Mouse (Mus musculus) C2C12 (cell line): ENCODE data around the gene Ppcs. TPM values are rescaled to one million over a fixed set of nuclear protein-coding genes. Genes with fewer than 3 reads are reported as not detected.

ENCODE experiments used
- H3K27me3 ChIP-seq: one replicate; pipeline ENCODE4 v1.6.1; 2011; ENCODE audit not compliant: control insufficient read depth, insufficient read depth, insufficient read length
- H3K36me3 ChIP-seq: one replicate; pipeline ENCODE4 v1.6.1; 2011; ENCODE audit not compliant: control insufficient read depth, insufficient read depth
- H3K4me3 ChIP-seq: one replicate; pipeline ENCODE4 v1.5.1; 2011; ENCODE audit warnings: mild to moderate bottlenecking, control low read depth; ENCODE audit not compliant: poor library complexity, insufficient read depth, severe bottlenecking
- H3K79me2 ChIP-seq: one replicate; pipeline ENCODE4 v1.6.1; 2011; ENCODE audit not compliant: control insufficient read depth, insufficient read depth
- H3K79me3 ChIP-seq: one replicate; pipeline ENCODE4 v1.6.1; 2011; ENCODE audit warnings: low read depth, control low read depth
- H3ac ChIP-seq: one replicate; pipeline ENCODE3; 2011; ENCODE audit warnings: low read depth; ENCODE audit not compliant: control insufficient read depth, insufficient read length
- CEBPB ChIP-seq: IDR thresholded peaks from one replicate; pipeline ENCODE4 v1.6.1; 2011; ENCODE audit warnings: low read depth, mild to moderate bottlenecking, control low read depth, moderate library complexity
- CTCF ChIP-seq: IDR thresholded peaks from one replicate; pipeline ENCODE4 v1.5.1; 2011; ENCODE audit not compliant: control insufficient read depth, insufficient read depth, insufficient read length
- FOSL1 ChIP-seq: IDR thresholded peaks from one replicate; pipeline ENCODE4 v1.8.0; 2011; ENCODE audit warnings: mild to moderate bottlenecking, low read length; ENCODE audit not compliant: poor library complexity, insufficient read depth, severe bottlenecking
- MAX ChIP-seq: IDR thresholded peaks from one replicate; pipeline ENCODE4 v1.6.1; 2011; ENCODE audit warnings: mild to moderate bottlenecking, control low read depth
- MYOD1 ChIP-seq: IDR thresholded peaks from one replicate; pipeline ENCODE4 v1.6.1; 2011; ENCODE audit warnings: low read depth; ENCODE audit not compliant: control insufficient read depth, insufficient read length
- MYOG ChIP-seq: IDR thresholded peaks from one replicate; pipeline ENCODE4 v1.6.1; 2011; ENCODE audit not compliant: control insufficient read depth, insufficient read length; ENCODE audit errors: extremely low read depth
- USF1 ChIP-seq: IDR thresholded peaks from one replicate; pipeline ENCODE4 v1.6.1; 2011; ENCODE audit warnings: low read depth, mild to moderate bottlenecking, control low read depth, moderate library complexity
- polyA plus RNA-seq: library from polyadenylated mRNA; unstranded; fragments of >200 nt; fragmentation: generic; extraction: Trizol; gene quantifications from one replicate; pipeline ENCODE4 v1.2.1, GENCODE M21; 2012; ENCODE audit warnings: missing spikeins

Ppcs gene
- polyA plus RNA-seq, 1 experiment: 17.9 TPM

DNA sequence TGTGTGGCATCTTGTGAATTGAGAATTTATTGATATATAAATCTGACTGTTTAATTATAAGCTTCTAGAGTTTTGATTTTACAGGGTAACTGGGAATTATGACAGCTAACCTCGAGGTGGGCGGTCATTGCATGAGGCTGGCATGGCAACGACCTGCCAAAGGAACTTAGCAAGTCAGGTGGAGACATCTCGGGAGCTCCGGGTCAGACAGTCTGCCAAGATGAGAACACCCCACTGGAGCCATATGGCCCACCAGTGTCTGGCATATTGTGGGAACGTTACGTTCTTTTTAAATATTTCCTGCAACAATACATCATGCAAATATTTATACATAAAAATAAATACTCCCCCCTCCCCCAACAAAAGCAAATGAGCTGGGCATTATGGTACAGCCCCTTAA is 23.5 kb downstream of the Ppcs start:
- no peaks in the 10 kb centered on the region for H3K27me3 ChIP-seq
- no peak overlapping the region for H3ac ChIP-seq
- no peaks in the 10 kb centered on the region for H3K79me2 ChIP-seq
- no peaks in the 10 kb centered on the region for H3K36me3 ChIP-seq
- H3K79me3 ChIP-seq: no peaks in the 10 kb centered on the region
- H3K4me3 ChIP-seq: no peak overlapping the region
- TF ChIP-seq USF1 (no peak), FOSL1 (no peak), MAX (no peak), MYOG (no peak), MYOD1 (no peak), CTCF (no peak), CEBPB (no peak)

DNA sequence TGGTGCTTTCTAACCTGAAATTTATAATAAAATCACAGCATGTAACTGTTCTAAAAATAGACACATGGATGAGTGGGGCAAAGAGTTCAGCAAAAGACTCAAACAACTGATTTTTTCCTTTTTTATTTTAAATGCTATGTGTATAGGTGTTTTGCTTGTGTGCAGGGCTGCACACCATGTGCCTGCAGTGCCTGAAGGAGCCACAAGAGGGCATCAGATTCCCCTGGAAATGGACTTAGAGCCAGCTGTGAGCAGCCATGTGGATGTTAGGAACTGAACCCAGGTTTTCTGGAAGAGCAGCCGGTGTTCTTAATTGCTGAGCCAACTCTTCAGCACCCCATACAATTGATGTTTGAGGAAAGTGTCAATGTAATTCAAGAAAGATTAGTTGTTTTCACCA is 31.9 kb downstream of the Ppcs start:
- Histone ChIP-seq H3K27me3 (peaks cover 8% of the 10 kb centered on the region), H3K79me2 (no peaks in the 10 kb centered on the region), H3K4me3 (no peak overlapping the region), H3ac (no peak overlapping the region), H3K79me3 (no peaks in the 10 kb centered on the region), H3K36me3 (no peaks in the 10 kb centered on the region)
- no peak for TF ChIP-seq CEBPB
- no peak for TF ChIP-seq MYOD1
- TF ChIP-seq FOSL1: no peak
- TF ChIP-seq USF1: no peak
- TF ChIP-seq CTCF: no peak
- TF ChIP-seq MYOG: no peak
- TF ChIP-seq MAX: no peak

DNA sequence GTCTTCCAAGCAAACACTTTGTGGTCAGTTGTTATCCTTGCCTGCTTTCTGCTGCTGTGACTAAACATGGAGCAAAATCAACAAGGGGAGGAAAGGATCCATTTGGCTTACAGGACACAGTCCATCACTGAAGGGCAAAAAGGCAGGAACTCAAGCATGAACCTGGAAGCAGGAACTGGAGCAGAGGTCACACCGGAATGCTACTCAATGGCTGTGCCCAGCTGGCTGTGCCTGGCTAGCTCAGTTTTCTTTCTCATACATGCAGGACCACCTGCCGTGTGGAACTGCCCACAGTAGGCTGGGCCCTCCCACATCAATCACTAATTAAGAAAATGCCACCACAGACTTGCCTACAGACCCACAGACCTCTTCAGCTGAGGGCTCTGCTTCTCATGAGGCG is 33.0 kb downstream of the Ppcs start:
- TF ChIP-seq CEBPB (no peak), MAX (no peak), MYOD1 (no peak), USF1 (no peak), CTCF (no peak), MYOG (no peak), FOSL1 (no peak)
- Histone ChIP-seq H3K79me2 (no peaks in the 10 kb centered on the region), H3ac (no peak overlapping the region), H3K79me3 (no peaks in the 10 kb centered on the region), H3K27me3 (peaks cover 8% of the 10 kb centered on the region), H3K4me3 (no peak overlapping the region), H3K36me3 (no peaks in the 10 kb centered on the region)

DNA sequence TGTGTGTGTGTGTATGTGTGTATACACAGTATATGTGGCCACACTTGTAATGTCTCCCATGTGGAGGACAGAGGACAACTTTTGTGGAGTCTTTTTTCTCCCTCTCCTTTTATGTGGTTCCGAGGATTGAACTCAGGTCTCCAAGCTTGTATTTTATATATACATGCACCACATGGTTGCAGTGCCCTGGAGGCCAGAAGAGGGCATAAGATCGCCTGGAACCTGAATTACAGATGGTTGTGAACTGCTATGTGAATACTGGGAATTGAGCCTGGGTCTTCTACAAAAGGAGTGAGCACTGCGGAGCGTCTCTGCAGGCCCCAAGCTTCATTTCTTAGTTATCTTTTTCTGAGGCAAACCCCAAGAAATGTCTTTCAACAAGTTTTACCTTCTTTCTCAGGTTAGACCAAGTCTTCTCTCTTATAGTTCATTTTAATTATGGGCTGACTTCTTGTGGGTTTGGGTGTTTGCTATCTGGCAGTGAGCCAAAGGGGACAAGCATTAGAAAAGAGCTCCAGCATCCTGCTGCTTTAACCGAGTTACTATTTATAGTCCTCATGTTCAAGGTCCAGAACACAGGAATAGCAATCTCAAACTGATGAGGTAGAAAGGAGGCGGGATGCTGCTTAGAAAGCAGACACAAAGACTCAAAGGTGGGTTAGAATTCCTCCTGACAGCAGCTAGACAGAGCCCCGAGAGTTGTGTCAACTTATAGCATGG is 40.6 kb downstream of the Ppcs start:
- TF ChIP-seq MYOD1: no peak
- no peak for TF ChIP-seq MYOG
- peaks cover 3% of the 10 kb centered on the region for H3K27me3 ChIP-seq
- no peaks in the 10 kb centered on the region for H3K79me3 ChIP-seq

DNA sequence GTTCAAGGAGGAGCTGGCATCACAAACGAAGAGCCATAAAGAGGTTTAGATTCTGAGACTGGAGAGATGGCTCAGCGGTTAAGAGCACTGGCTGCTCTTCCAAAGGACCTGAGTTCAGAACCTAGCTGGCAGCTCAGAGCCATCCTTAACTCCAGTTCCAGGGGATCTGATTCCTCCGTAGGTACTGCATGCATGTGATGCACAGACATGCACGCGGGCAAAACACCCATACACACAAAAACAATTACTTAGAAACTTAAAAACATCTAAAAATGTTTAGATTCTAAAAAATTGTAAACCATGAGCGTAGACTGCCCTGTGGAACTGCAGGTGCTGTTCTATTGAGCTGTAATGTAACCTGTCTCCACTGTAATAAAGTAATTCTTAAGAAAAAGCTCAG is 52.8 kb downstream of the Ppcs start:
- no peaks in the 10 kb centered on the region for H3K79me2 ChIP-seq
- TF ChIP-seq MAX (no peak), MYOD1 (no peak), CEBPB (no peak), MYOG (no peak), FOSL1 (no peak), USF1 (no peak), CTCF (no peak)
- H3K79me3 ChIP-seq: no peaks in the 10 kb centered on the region
- H3K27me3 ChIP-seq: no peaks in the 10 kb centered on the region
- no peak overlapping the region for H3ac ChIP-seq
- H3K36me3 ChIP-seq: no peaks in the 10 kb centered on the region
- H3K4me3 ChIP-seq: no peak overlapping the region

More for the DNA sequence above, 40.6 kb downstream of the Ppcs start:
- Histone ChIP-seq H3K4me3 (no peak overlapping the region), H3K79me2 (no peaks in the 10 kb centered on the region), H3K36me3 (no peaks in the 10 kb centered on the region), H3ac (no peak overlapping the region)

Other genes starting within 250 kb of the Ppcs start
- gene Zfp691, start 248.2 kb downstream of the Ppcs start, polyA plus RNA-seq: 4.8 TPM
- 0.01 TPM for gene Ermap, start 232.4 kb downstream of the Ppcs start, polyA plus RNA-seq
- gene Svbp, start 227.1 kb downstream of the Ppcs start, polyA plus RNA-seq: 76.1 TPM
- not detected for gene Tmem269, start 204.2 kb downstream of the Ppcs start, polyA plus RNA-seq
- 10.0 TPM for gene AU022252, start 189.7 kb downstream of the Ppcs start, polyA plus RNA-seq
- gene P3h1, start 189.5 kb downstream of the Ppcs start, polyA plus RNA-seq: 26.1 TPM
- not detected for gene Cldn19, start 167.0 kb downstream of the Ppcs start, polyA plus RNA-seq
- gene Ybx1, start 127.8 kb downstream of the Ppcs start, polyA plus RNA-seq: 818 TPM
- 68.2 TPM for gene Ppih, start 101.9 kb downstream of the Ppcs start, polyA plus RNA-seq
- 0.22 TPM for gene Ccdc30, start 6.9 kb downstream of the Ppcs start, polyA plus RNA-seq
- gene Zmynd12, start 394 bp upstream of the Ppcs start, polyA plus RNA-seq: not detected
- gene Rimkla, start 70.2 kb upstream of the Ppcs start, polyA plus RNA-seq: not detected
- gene Foxj3, start 114.6 kb upstream of the Ppcs start, polyA plus RNA-seq: 9.3 TPM
- gene Frg2f1, start 117.1 kb upstream of the Ppcs start, polyA plus RNA-seq: 2.0 TPM
- gene Guca2a, start 215.3 kb upstream of the Ppcs start, polyA plus RNA-seq: 0.09 TPM
- gene Guca2b, start 236.5 kb upstream of the Ppcs start, polyA plus RNA-seq: not detected